Mouse (Mus musculus) cortical plate, adult 2 months (tissue): ENCODE data around the gene Nrg3. TPM values are rescaled to one million over a fixed set of nuclear protein-coding genes. Genes with fewer than 3 reads are reported as not detected.

Experiments
- H3K27ac ChIP-seq: fragments of 200-500 bp; 2 replicates; pipeline ENCODE4 v1.5.1; 2012; ENCODE audit warnings: low read length, control low read depth, inconsistent platforms; ENCODE audit not compliant: insufficient read depth
- H3K4me1 ChIP-seq: fragments of 200-500 bp; 2 replicates; pipeline ENCODE4 v1.6.1; 2011; ENCODE audit warnings: low read length; ENCODE audit not compliant: control insufficient read depth, insufficient read depth
- H3K4me3 ChIP-seq: fragments of 200-500 bp; 2 replicates; pipeline ENCODE4 v1.5.1; 2011; ENCODE audit warnings: mild to moderate bottlenecking, low read length, control low read depth; ENCODE audit not compliant: insufficient read depth
- CTCF ChIP-seq: fragments of 200-500 bp; IDR thresholded peaks from 2 replicates; pipeline ENCODE4 v1.5.1; 2011; ENCODE audit warnings: mild to moderate bottlenecking, control low read depth, low read length; ENCODE audit not compliant: insufficient read depth; ENCODE audit errors: extremely low read depth
- POLR2A ChIP-seq: fragments of 200-500 bp; IDR thresholded peaks from 2 replicates; pipeline ENCODE4 v1.6.1; 2011; ENCODE audit warnings: mild to moderate bottlenecking, low read length, control low read depth; ENCODE audit not compliant: insufficient read depth; ENCODE audit errors: extremely low read depth
- polyA plus RNA-seq: library from polyadenylated mRNA; depleted of rRNA; stranded (reverse); fragments of >200 nt; gene quantifications from 2 replicates; pipeline ENCODE4 v1.2.3, GENCODE M21; 2012

The Nrg3 gene
- polyA plus RNA-seq, 1 experiment = 33.3 TPM

DNA sequence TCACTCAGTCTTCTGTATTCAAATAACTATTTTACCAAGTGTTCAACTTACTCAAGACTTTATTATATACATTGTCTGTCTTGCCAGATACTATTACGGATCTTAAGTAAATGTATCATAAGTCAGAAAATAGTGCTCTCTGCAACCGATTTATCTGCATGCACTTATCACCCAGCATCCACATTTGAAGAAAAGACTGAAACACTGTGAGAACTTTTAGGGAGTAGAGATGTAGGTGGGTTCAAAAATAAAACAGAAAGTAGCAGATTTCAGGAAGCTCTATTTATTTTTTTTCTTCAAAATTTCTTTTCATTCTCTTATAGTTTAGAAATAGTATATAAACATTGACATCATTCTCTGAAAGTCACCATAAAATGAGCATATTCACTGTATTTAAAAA, 449.8 kb downstream of the Nrg3 start:
- peaks cover 1% of the 10 kb centered on the region; the same call in 1 of the 2 replicates for H3K4me1 ChIP-seq
- H3K4me3 ChIP-seq = no peak overlapping the region
- no peak overlapping the region for H3K27ac ChIP-seq
- TF ChIP-seq POLR2A = no peak
- no peak for TF ChIP-seq CTCF

DNA sequence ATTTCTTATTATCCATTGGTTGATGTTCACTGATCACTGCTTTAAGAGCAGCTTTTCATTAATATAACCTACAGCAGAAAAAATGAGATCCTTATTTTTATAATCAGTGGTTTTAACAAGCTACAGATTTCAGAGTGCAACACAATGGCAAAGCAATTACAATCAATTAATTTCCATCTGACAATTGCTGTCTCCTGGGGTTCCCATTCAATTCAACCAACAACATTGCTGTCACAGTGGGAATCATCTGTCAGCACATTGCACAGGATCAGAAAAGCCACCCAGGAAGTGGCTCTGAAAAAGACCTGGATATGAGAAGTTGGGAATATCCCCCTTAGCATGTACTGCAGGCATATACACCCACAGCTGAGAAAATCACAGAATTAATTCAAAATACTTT, 458.8 kb downstream of the Nrg3 start:
- no peaks in the 10 kb centered on the region for H3K4me1 ChIP-seq
- no peak overlapping the region for H3K27ac ChIP-seq
- no peak for TF ChIP-seq POLR2A
- TF ChIP-seq CTCF = no peak
- no peak overlapping the region for H3K4me3 ChIP-seq

DNA sequence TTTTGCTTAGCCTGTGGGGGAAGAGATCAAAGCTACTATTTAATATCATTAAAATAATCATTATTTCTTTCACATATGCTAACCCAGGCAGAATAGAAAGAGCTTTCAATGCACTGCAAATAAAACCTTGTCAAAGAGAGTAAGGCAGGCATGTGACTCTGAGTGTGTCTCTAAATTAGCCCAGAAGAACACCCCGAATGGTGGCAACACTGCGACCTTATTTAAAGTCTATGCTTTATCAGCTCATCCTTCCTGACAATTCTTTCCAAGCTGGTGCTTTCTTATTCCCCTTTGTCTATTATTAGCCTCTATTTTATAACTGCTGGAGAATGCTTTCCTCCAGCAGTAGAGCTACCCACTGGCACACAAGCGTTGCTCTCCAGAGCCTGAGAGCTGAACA, 475.0 kb downstream of the Nrg3 start:
- TF ChIP-seq CTCF (no peak), POLR2A (no peak)
- Histone ChIP-seq H3K4me1 (peaks cover 2% of the 10 kb centered on the region; the same call in 1 of the 2 replicates), H3K4me3 (no peak overlapping the region), H3K27ac (no peak overlapping the region)

DNA sequence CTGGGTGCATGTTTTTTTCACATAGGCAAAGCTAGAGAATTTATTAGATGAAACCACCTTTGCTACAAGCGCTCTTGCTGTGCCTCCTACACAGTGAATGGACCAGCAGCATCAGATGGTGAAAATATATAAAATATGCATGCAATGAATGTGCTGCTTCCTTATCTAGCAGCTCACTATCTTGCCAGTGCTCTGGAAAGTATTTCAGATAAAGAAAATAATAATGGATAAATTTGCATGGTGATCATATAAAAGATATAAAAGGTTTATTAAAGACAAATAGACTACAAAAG, 480.4 kb downstream of the Nrg3 start:
- no peak overlapping the region for H3K4me3 ChIP-seq
- H3K27ac ChIP-seq = no peak overlapping the region
- TF ChIP-seq POLR2A (no peak), CTCF (no peak)

DNA sequence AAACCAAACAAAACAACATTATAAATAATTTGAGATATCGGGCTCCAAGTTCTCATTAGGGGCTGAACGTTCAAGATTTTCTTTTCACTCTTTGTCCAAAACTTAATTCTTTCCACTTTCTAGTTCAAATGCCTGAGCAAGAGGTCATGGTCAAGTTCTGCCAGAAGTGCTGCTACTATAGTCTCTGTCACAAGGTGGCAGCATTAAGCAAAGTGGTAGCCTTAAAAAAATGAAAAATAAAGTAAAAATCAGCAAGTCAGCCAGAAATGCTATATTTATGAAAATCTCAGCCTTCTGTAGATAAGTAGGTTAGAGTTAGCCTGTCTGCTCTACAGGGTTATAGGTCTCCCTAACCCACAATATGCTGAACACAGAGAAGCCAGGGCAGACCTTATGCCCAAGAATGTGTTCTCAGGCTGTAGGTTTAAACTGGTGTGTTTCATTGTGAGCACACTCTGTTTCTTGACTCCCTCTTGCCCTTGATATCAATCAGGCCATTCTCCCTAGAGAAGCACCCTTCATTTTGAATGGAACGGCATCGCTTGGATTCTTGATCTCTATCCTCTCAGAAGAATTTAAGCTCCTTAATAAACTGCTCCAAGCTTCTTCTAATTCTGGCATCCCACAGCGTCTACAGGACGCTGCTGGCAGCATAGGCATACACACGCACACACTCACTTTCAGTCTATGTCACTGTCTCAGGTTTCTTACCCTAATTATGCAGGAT, 480.9 kb downstream of the Nrg3 start:
- H3K4me3 ChIP-seq = no peak overlapping the region
- no peaks in the 10 kb centered on the region; the same call in 1 of the 2 replicates for H3K4me1 ChIP-seq
- TF ChIP-seq CTCF (peak; percentile 43), POLR2A (no peak)
- H3K27ac ChIP-seq = no peak overlapping the region

More for the DNA sequence above, 480.4 kb downstream of the Nrg3 start:
- H3K4me1 ChIP-seq = no peaks in the 10 kb centered on the region; the same call in 1 of the 2 replicates

DNA sequence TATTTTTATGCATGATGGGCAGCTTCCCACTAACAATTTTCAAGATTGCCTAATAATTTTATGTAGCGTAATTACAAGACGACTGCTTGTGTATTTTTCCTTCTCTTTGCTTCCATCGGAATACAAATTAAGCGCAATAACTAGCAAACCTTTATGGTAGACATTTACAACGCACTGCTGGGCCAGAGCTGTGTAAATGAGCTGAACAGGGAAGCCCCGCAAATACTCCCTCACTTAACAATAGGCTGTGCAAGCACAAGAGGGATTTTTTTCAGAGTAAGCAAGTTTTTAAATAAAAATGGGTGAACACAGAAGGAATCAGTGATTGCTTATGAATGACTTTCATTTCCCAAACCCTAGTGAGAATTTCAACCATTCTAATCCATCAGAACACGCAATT, 513.5 kb downstream of the Nrg3 start:
- Histone ChIP-seq H3K27ac (no peak overlapping the region), H3K4me1 (no peaks in the 10 kb centered on the region; the same call in 1 of the 2 replicates), H3K4me3 (no peak overlapping the region)
- TF ChIP-seq CTCF (no peak), POLR2A (no peak)

DNA sequence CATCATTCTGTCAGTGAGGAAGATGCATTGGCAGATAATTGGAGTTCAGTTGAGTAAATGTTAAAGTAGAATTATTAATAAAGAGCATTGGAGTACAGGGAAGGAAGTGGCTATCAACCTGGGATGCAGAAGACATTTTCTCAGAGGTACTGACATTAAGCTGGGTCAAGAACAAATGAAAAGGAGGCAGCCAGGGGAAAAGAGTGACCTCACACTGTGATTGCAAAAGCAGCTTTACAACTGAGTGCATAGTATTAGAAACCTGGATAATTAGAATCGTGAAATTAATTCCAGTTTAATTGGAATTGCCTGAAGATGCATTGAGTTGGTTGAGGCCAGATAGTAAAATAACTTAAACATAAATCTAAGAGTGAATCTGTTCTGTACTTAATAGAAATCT, 535.4 kb downstream of the Nrg3 start:
- H3K4me1 ChIP-seq = no peaks in the 10 kb centered on the region; the same call in 1 of the 2 replicates
- H3K4me3 ChIP-seq = no peak overlapping the region
- no peak overlapping the region for H3K27ac ChIP-seq
- no peak for TF ChIP-seq POLR2A
- no peak for TF ChIP-seq CTCF

DNA sequence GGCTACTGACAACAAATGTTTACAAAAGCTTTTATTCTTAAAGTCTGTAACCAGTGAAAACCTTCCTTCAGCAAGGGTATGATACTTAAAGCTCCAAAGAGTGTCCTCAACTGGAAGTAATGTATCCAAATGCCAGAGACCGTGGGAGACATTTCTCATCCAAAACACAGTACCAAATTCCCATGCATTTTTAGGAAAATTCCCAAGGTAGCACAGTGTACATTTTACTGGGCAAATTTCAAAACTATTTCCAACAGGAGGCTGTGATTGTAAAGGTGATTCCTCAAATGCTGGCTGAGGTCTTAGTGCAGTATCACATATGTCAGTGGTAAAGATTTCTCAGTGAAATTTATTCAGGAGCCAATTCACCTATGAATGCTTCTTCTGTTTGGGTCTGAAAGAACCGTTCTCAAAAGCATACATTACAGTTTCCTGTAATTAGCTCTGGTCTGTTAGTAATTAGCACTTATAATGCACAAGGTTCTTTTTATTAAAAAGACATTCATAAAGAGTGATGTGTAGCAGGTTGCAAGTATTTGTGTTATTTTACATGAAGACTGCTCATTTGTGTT, 536.3 kb downstream of the Nrg3 start:
- TF ChIP-seq CTCF (no peak), POLR2A (no peak)
- no peak overlapping the region for H3K4me3 ChIP-seq
- H3K27ac ChIP-seq = no peak overlapping the region
- H3K4me1 ChIP-seq = no peaks in the 10 kb centered on the region; the same call in 1 of the 2 replicates

DNA sequence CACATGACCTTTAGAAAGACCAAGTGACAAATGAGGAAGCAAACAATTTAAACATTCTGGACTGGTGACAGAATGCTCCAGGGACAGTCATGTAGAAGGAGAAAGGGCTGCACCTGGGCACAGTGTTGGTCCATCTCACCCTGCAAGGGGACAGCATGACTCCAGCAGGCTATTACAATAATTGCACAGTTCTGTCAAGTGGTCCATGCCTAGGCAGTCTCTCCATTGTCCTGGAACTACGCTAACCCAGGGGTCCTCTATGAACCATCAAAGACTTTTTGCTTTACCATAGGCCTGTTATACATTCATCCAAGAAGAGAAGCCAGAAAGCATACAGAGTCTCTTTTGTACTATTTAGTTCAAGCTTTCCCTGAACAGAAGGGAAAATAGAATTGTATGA, 549.2 kb downstream of the Nrg3 start:
- Histone ChIP-seq H3K4me1 (peaks cover 6% of the 10 kb centered on the region; the same call in 1 of the 2 replicates), H3K4me3 (no peak overlapping the region), H3K27ac (no peak overlapping the region)
- TF ChIP-seq POLR2A = no peak
- no peak for TF ChIP-seq CTCF

DNA sequence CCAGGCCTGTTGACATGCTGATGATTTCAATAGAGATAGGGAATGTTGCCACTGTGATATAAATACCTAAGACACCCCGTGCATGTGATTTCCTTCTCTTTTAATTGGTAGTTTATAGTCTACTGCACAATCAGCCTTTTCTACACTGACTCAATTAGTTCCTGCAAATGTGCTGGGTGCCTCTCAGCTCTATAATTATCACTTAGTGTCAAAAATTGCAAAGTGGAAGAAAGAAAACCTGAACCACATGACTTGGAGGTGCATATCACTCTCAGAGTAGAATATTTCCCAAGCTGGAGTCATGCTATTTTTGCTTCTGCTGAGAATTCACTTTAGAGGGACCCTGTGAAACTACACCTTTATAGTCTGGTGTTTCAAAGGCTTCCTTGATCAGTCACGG, 552.1 kb downstream of the Nrg3 start:
- H3K27ac ChIP-seq = no peak overlapping the region
- TF ChIP-seq POLR2A (no peak), CTCF (no peak)
- no peak overlapping the region for H3K4me3 ChIP-seq
- peaks cover 10% of the 10 kb centered on the region; the same call in 1 of the 2 replicates for H3K4me1 ChIP-seq
